Mouse (Mus musculus): ENCODE results near the gene Stra6l. TPM values are rescaled to one million over a fixed set of nuclear protein-coding genes. Genes with fewer than 3 reads are reported as not detected.
A peak's percentile ranks its signal among the peaks of the same experiment; 100 is the strongest.

Stra6l gene
- polyA plus RNA-seq, 1 experiment = 0.52 TPM

DNA sequence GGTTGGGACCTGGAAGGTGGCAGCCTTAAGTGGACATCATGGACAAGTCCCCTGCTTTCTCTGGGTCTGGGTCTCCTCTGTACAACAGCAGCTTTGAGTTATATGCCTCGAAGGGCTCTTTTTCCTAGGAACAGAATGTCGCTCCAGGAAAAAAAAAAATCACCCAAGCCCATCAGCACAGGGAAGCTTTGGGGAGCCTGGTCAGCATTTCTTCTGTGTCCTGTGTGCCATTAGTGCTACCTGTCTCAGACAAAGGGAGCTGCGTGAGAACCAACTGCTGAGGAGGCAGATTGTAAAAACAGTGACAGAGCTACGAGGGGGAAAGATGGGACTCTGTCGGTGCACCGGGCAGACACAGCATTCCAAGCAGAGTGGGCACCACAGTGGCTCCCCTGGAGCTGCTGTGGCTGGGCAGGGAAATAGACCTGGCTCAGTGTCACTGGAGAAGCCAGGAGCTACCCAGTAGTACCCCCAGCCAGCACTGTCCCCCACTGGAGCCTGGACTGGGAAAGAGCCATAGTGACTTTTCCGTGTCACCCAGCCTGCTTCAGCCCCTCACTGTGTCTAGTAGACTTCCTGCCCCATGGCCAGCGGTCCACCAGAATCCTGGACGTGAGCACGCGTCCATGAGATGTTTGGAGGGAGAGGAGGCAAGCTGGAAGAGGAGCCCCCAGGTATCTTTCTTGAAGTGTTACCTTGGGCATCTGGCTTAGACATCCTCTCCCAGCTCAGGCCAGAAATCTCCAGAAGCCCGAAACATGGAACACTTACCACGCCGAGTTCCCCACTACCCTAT is 23.5 kb upstream of the Stra6l start:
- no peak overlapping the region for H3K27ac ChIP-seq (ENCODE audit: control insufficient read depth, insufficient read depth, low read depth, low read length)
- H3K27me3 ChIP-seq (ENCODE audit: control insufficient read depth, insufficient read depth, low read length) = no peaks in the 10 kb centered on the region
- TF ChIP-seq CTCF (IDR thresholded peaks at IDR 0.05; ENCODE audit: control insufficient read depth, insufficient read depth, insufficient replicate concordance, low read depth, low read length) (no peak), POLR2A (IDR thresholded peaks at IDR 0.05; ENCODE audit: control insufficient read depth, low read depth, low read length) (no peak)
- H3K36me3 ChIP-seq (ENCODE audit: control insufficient read depth, insufficient read depth, low read length) = no peaks in the 10 kb centered on the region
- H3K4me3 ChIP-seq (ENCODE audit: control insufficient read depth, low read depth, low read length) = no peak overlapping the region
- no peaks in the 10 kb centered on the region; the same call in 1 of the 2 replicates for H3K4me1 ChIP-seq (ENCODE audit: control insufficient read depth, insufficient read depth, low read length)

DNA sequence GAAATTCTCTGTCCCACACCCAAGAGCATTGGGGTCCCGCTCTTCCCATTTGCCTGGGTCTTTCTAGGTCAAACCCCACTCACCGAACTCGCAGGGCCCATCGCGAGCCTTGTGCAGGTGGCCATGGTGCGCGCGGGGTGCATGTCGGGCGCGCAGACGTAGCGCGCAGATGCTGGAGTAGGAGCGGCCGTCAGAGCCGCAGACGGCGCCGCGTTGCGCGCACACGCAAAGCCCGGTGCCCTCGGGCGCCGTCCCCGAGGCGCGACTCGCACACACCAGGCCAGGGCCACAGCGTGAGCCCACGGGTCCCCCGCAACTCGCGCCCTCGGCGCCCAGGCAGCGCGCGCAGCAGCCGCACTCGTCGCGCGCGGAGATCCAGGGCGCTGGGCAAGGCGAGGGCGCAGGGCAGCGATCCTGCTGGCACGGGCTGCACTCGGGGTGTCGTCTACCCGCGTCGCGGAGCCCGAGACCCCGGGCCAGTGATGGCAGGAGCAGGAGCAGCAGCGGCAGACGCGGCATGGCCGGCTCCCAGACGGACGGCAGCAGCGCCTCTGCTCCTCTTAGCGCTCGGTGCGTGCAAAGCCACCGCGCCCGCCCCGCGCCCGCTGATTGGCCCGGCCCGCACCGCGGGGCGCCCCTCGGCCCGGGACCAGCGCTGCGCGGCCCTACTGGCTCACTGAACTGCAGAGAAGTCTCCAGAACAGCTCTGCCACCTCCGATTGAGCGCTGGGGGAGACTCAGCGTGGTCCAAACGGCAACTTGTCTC is 22.0 kb upstream of the Stra6l start, which contains the start of gene Igfbpl1:
Igfbpl1 (minus strand) TSS at position 649 of the 766 bp plus-strand sequence.
- Histone ChIP-seq H3K36me3 (ENCODE audit: control insufficient read depth, insufficient read depth, low read length) (no peaks in the 10 kb centered on the region), H3K27ac (ENCODE audit: control insufficient read depth, insufficient read depth, low read depth, low read length) (no peak within 1 kb of the TSS)

DNA sequence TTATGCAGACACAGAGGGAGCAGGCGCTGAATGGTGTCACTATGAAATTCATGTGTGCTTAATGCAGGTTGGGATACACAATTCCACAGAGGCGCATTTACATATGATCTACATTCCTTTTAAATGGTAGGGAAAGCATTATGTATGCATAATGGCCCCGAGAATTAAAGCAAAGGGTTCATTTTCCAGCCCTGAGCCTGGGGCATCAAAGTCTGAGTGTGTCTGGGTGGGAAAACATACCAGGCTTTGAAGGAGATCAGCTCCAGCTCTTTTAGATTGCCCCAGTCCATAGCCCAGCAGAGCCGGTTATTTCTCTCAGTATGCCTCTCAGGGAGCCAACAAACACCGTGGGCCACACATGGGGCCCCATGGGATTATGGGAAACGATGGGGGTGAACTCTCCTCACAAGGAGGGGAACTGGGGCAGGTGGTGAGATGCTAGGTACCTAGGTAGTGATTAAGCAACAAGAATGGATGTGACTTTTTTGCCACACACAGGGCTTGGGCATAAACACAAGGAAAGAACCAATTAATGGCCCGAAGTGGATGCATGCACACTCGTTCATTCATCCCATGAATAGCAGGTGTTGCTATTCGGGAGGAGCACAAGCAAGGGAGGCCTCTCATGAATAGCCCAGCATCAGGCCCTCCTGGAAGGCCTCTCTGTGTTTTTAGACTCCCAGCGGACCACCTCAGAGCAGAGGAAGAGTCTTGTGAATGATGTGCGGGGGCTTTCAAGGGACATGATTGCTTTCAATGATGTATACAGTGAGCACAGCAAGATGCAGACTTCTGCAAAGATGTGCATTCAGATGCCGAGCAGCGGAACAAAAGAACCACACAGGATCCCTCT is 18.3 kb upstream of the Stra6l start:
- H3K27me3 ChIP-seq (ENCODE audit: control insufficient read depth, insufficient read depth, low read length) = no peaks in the 10 kb centered on the region
- TF ChIP-seq CTCF (IDR thresholded peaks at IDR 0.05; ENCODE audit: control insufficient read depth, insufficient read depth, insufficient replicate concordance, low read depth, low read length) = no peak
- no peak for TF ChIP-seq POLR2A (IDR thresholded peaks at IDR 0.05; ENCODE audit: control insufficient read depth, low read depth, low read length)
- H3K27ac ChIP-seq (ENCODE audit: control insufficient read depth, insufficient read depth, low read depth, low read length) = no peak overlapping the region
- H3K36me3 ChIP-seq (ENCODE audit: control insufficient read depth, insufficient read depth, low read length) = no peaks in the 10 kb centered on the region
- H3K4me1 ChIP-seq (ENCODE audit: control insufficient read depth, insufficient read depth, low read length) = no peaks in the 10 kb centered on the region; the same call in 1 of the 2 replicates
- H3K4me3 ChIP-seq (ENCODE audit: control insufficient read depth, low read depth, low read length) = no peak overlapping the region

More for the DNA sequence above, 22.0 kb upstream of the Stra6l start, which contains the start of gene Igfbpl1:
- TF ChIP-seq CTCF (IDR thresholded peaks at IDR 0.05; ENCODE audit: control insufficient read depth, insufficient read depth, insufficient replicate concordance, low read depth, low read length) (no peak), POLR2A (IDR thresholded peaks at IDR 0.05; ENCODE audit: control insufficient read depth, low read depth, low read length) (no peak)
- Histone ChIP-seq H3K4me1 (ENCODE audit: control insufficient read depth, insufficient read depth, low read length) (no peaks in the 10 kb centered on the region; the same call in 1 of the 2 replicates), H3K4me3 (ENCODE audit: control insufficient read depth, low read depth, low read length) (peak within 1 kb of the TSS; percentile 1; the same call in 1 of the 2 replicates), H3K27me3 (ENCODE audit: control insufficient read depth, insufficient read depth, low read length) (no peaks in the 10 kb centered on the region)

DNA sequence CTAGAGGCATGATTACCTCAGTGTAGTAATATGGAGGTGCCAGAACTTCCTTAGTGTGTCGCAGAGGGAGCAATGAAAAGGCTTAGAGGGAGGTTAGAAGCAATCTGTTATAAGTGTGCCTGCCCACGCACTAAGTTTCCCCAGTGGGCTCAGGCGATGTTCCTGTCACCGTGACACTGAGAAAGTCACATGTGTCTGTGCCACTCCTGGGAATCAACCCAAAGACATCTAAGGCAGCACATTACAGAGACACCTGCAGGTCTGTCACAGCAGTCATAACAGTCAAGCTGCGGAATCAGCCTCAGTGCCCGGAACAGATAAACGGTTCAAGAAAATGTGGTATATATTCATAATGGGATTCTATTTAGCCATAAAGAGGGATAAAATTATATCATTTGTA is 16.5 kb upstream of the Stra6l start:
- H3K4me1 ChIP-seq (ENCODE audit: control insufficient read depth, insufficient read depth, low read length) = no peaks in the 10 kb centered on the region
- TF ChIP-seq POLR2A (IDR thresholded peaks at IDR 0.05; ENCODE audit: control insufficient read depth, low read depth, low read length) (no peak), CTCF (IDR thresholded peaks at IDR 0.05; ENCODE audit: control insufficient read depth, insufficient read depth, insufficient replicate concordance, low read depth, low read length) (no peak)
- H3K4me3 ChIP-seq (ENCODE audit: control insufficient read depth, low read depth, low read length) = no peak overlapping the region
- no peaks in the 10 kb centered on the region for H3K36me3 ChIP-seq (ENCODE audit: control insufficient read depth, insufficient read depth, low read length)
- H3K27ac ChIP-seq (ENCODE audit: control insufficient read depth, insufficient read depth, low read depth, low read length) = no peak overlapping the region
- H3K27me3 ChIP-seq (ENCODE audit: control insufficient read depth, insufficient read depth, low read length) = no peaks in the 10 kb centered on the region

DNA sequence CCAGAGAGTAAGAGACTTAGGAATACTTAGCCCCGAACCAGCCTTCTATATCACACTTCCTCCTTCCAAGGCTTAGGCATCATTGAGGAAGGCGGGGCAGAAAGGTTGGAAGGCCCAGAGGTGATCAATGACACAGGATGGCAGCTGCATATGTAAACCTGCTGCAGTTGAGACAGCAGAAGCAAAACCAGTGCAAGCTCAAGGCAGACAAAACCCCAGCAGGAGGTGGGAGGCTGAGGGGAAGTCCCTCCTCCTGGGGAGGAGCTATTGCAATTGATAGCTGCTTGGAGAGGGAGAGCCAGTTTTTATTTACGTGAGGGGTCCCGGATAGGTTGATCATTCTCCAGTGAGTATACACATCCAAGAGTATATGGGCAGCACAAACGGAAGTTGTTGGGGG is 15.0 kb upstream of the Stra6l start:
- TF ChIP-seq CTCF (IDR thresholded peaks at IDR 0.05; ENCODE audit: control insufficient read depth, insufficient read depth, insufficient replicate concordance, low read depth, low read length) = no peak
- no peak for TF ChIP-seq POLR2A (IDR thresholded peaks at IDR 0.05; ENCODE audit: control insufficient read depth, low read depth, low read length)
- no peak overlapping the region for H3K27ac ChIP-seq (ENCODE audit: control insufficient read depth, insufficient read depth, low read depth, low read length)
- H3K4me1 ChIP-seq (ENCODE audit: control insufficient read depth, insufficient read depth, low read length) = no peaks in the 10 kb centered on the region
- H3K27me3 ChIP-seq (ENCODE audit: control insufficient read depth, insufficient read depth, low read length) = no peaks in the 10 kb centered on the region
- no peak overlapping the region for H3K4me3 ChIP-seq (ENCODE audit: control insufficient read depth, low read depth, low read length)
- H3K36me3 ChIP-seq (ENCODE audit: control insufficient read depth, insufficient read depth, low read length) = no peaks in the 10 kb centered on the region

DNA sequence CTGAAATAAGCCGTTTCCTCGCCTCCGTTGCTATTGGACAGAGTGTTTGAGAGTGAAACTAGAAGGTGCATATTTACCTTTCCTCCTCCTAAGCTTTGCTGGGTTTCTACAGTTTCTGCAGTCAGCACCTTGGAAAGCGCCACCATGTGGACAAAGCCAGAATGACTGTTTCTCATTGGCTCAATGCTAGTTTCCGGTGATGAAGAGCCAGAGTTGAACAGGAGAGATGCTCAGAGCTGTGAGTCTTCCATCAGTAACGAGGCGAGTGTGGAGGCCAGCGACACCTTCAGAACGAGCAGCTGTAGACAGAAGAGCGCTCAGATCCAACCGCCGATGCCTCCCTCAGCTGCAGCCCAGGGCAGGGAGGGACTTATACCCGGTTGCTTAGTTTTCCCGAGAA is 4.1 kb upstream of the Stra6l start:
- Histone ChIP-seq H3K36me3 (ENCODE audit: control insufficient read depth, insufficient read depth, low read length) (no peaks in the 10 kb centered on the region), H3K4me1 (ENCODE audit: control insufficient read depth, insufficient read depth, low read length) (peaks cover 8% of the 10 kb centered on the region), H3K27ac (ENCODE audit: control insufficient read depth, insufficient read depth, low read depth, low read length) (no peak overlapping the region), H3K4me3 (ENCODE audit: control insufficient read depth, low read depth, low read length) (peak overlapping the region; percentile 40), H3K27me3 (ENCODE audit: control insufficient read depth, insufficient read depth, low read length) (no peaks in the 10 kb centered on the region)
- TF ChIP-seq CTCF (IDR thresholded peaks at IDR 0.05; ENCODE audit: control insufficient read depth, insufficient read depth, insufficient replicate concordance, low read depth, low read length) (no peak), POLR2A (IDR thresholded peaks at IDR 0.05; ENCODE audit: control insufficient read depth, low read depth, low read length) (no peak)
